Comparison of ENCODE assay signal across 11 mouse cellular contexts in genomic region chr7:46559643-46560042, GRCm38 (mm10).
DNase-seq lines count a peak whose midpoint lies in the region; ATAC-seq lines count a peak whose summit lies in the region.
"Had no signal": no experiment of that assay in that cellular context is flagged by ENCODE, and none has a peak within 500 bp of the region (broad histone marks: within the 10 kb centered on the region; RNA-seq: fewer than 3 reads in every experiment).

No protein-coding gene starts in this region.

- WGBS in neural tube, embryonic 15.5 days: 90% methylated on average over 6 of the region's 6 CpGs

- peak; percentile 14 for DNase-seq in kidney, adult 9 months
- DNase-seq in kidney, adult 18-20 months: no peak
- peak; percentile 79 for DNase-seq in adrenal gland, postnatal 14 days
- peak; percentile 45 for DNase-seq in gastrocnemius, postnatal 14 days
- DNase-seq in lung, postnatal 25 days (ENCODE audit: low spot score): peak; percentile 24
- no peak for DNase-seq in spleen, adult 18-20 months
- DNase-seq in urinary bladder, postnatal 10 days (ENCODE audit: low spot score): no peak

- H3K9me3 ChIP-seq in neural tube, embryonic 15.5 days (replicated peaks): no peaks in the 10 kb centered on the region
- H3K9me3 ChIP-seq: limb, embryonic 12.5 days had no signal

- intact Hi-C loops in gastrocnemius, postnatal 14 days (cut with DNase I; ENCODE audit: low total_unique reads): no loop called here

- H3K4me3 ChIP-seq in neural tube, embryonic 15.5 days (replicated peaks): no peak overlapping the region
- H3K4me3 ChIP-seq: limb, embryonic 12.5 days; myocyte had no signal

- H3K27ac ChIP-seq in neural tube, embryonic 15.5 days (replicated peaks): no peak overlapping the region
- H3K27ac ChIP-seq: limb, embryonic 12.5 days had no signal

- peaks cover 35% of the 10 kb centered on the region for H3K4me1 ChIP-seq in neural tube, embryonic 15.5 days
- H3K4me1 ChIP-seq: limb, embryonic 12.5 days had no signal

- H3K27me3 ChIP-seq in neural tube, embryonic 15.5 days (replicated peaks): no peaks in the 10 kb centered on the region
- H3K27me3 ChIP-seq: limb, embryonic 12.5 days had no signal

- H3K4me2 ChIP-seq in neural tube, embryonic 15.5 days: no peak overlapping the region
- H3K4me2 ChIP-seq: limb, embryonic 12.5 days had no signal

- no peak overlapping the region for H3K9ac ChIP-seq in neural tube, embryonic 15.5 days (replicated peaks)
- H3K9ac ChIP-seq: limb, embryonic 12.5 days had no signal

- H3K36me3 ChIP-seq in neural tube, embryonic 15.5 days: 0 out of 2 replicates have a peak, but pooled peaks cover 4% of the 10 kb centered on the region
- H3K36me3 ChIP-seq: limb, embryonic 12.5 days had no signal

- no peak for ATAC-seq in neural tube, embryonic 15.5 days (ENCODE audit: low FRiP score)
- ATAC-seq: forebrain, embryonic 14.5 days had no signal

Comparison
In these comparisons a context has a peak if more than half of its experiments do, and no peak if none do; other contexts are left out.
1. DNase-seq: peak in kidney, adult 9 months (single experiment), adrenal gland, postnatal 14 days (single experiment), gastrocnemius, postnatal 14 days (single experiment) and lung, postnatal 25 days (single experiment); none in kidney, adult 18-20 months (single experiment), spleen, adult 18-20 months (0 of 2) and urinary bladder, postnatal 10 days (single experiment).